Mouse (Mus musculus) lung, postnatal 0 days (tissue): ENCODE measurements around the gene Ercc6l2. TPM values are rescaled to one million over a fixed set of nuclear protein-coding genes. Genes with fewer than 3 reads are reported as not detected.

ENCODE experiments used
- ATAC-seq: fragments of 200-750 bp; cut with Nextera tagmentation; 2 replicates; pipeline ENCODE4 v1.8.0; 2017; ENCODE audit warnings: moderate library complexity
- DNase-seq: peaks from one replicate; pipeline ENCODE4 v3.0.0-alpha.2; 2016; ENCODE audit warnings: low spot score
- H3K27ac ChIP-seq: fragments of 300-500 bp; sonication (generic); 2 replicates; pipeline ENCODE4 v1.5.1; 2014; ENCODE audit warnings: antibody characterized with exemption, mild to moderate bottlenecking, low read length, mixed read lengths
- H3K27me3 ChIP-seq: fragments of 300-500 bp; sonication (generic); replicated peaks from 2 replicates; pipeline ENCODE4 v1.6.1; 2014; ENCODE audit warnings: low read length, mixed read lengths; ENCODE audit not compliant: insufficient read depth
- H3K36me3 ChIP-seq: fragments of 300-500 bp; sonication (generic); 2 replicates; pipeline ENCODE4 v1.6.1; 2014; ENCODE audit warnings: low read length, mixed read lengths; ENCODE audit not compliant: insufficient read depth
- H3K4me1 ChIP-seq: fragments of 300-500 bp; sonication (generic); 2 replicates; pipeline ENCODE4 v1.6.1; 2014; ENCODE audit warnings: antibody characterized with exemption, low read depth, low read length, mixed read lengths; ENCODE audit not compliant: insufficient read depth
- H3K4me2 ChIP-seq: fragments of 300-500 bp; sonication (generic); replicated peaks from 2 replicates; pipeline ENCODE4 v1.6.1; 2014; ENCODE audit warnings: low read depth, mild to moderate bottlenecking, low read length, moderate library complexity, mixed read lengths
- H3K4me3 ChIP-seq: fragments of 300-500 bp; sonication (generic); 2 replicates; pipeline ENCODE4 v1.5.1; 2014; ENCODE audit warnings: low read depth, low read length
- H3K9ac ChIP-seq: fragments of 300-500 bp; sonication (generic); replicated peaks from 2 replicates; pipeline ENCODE4 v1.6.1; 2014; ENCODE audit warnings: low read depth, mild to moderate bottlenecking
- H3K9me3 ChIP-seq: fragments of 300-500 bp; sonication (generic); 2 replicates; pipeline ENCODE4 v1.6.1; 2016; ENCODE audit warnings: low read length, mixed read lengths
- CTCF ChIP-seq: IDR thresholded peaks from 2 replicates; pipeline ENCODE4 v1.5.1; 2016; ENCODE audit warnings: antibody characterized with exemption, mild to moderate bottlenecking
- EP300 ChIP-seq: IDR thresholded peaks from 2 replicates; pipeline ENCODE4 v1.6.1; 2016; ENCODE audit warnings: antibody characterized with exemption, mild to moderate bottlenecking, control low read depth
- WGBS: fragments of 180-500 bp; shearing (Covaris S2); extraction: QIAGEN DNeasy Blood & Tissue Kit; methylation state at CpG from one replicate; pipeline ENCODE4 v1.1.7; 2014; 5-methylcytosine and 5-hydroxymethylcytosine counted together
- polyA plus RNA-seq: library from polyadenylated mRNA; unstranded; fragments of >200 nt; fragmentation: Nextera tagmentation; extraction: Ambion mirVana; gene quantifications from 2 replicates; pipeline ENCODE4 v1.2.1, GENCODE M21; 2015

Gene Ercc6l2
- polyA plus RNA-seq, 1 experiment from 2014 or later, result 11.1 TPM

DNA sequence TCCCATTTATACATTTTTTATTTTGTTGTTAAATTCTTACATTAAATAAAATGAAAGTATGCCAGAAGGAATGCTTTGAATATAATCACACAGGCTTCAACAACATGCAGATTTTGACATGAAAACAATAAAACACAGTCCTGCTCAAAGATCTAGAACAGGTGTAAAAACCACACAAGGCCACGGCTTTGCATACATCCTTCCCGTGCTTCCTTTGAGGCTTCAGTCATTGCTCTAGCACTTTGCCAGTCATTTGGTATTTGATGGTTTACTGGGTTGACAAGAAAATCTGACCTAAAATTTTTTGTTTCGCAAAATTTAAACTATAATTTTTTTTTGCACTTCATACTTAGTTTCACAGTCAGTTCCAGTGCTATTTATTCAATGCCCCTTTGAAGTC lies 7.1 kb upstream of the Ercc6l2 start:
- H3K4me1 ChIP-seq, result no peaks in the 10 kb centered on the region
- no peak for ATAC-seq
- TF ChIP-seq CTCF (no peak), EP300 (no peak)
- no peak overlapping the region for H3K4me2 ChIP-seq
- no peak overlapping the region for H3K4me3 ChIP-seq
- H3K27ac ChIP-seq, result no peak overlapping the region
- 75% methylated on average over 3 of the region's 3 CpGs for WGBS
- no peaks in the 10 kb centered on the region for H3K36me3 ChIP-seq
- no peaks in the 10 kb centered on the region for H3K27me3 ChIP-seq
- DNase-seq, result no peak
- no peaks in the 10 kb centered on the region for H3K9me3 ChIP-seq
- H3K9ac ChIP-seq, result no peak overlapping the region

DNA sequence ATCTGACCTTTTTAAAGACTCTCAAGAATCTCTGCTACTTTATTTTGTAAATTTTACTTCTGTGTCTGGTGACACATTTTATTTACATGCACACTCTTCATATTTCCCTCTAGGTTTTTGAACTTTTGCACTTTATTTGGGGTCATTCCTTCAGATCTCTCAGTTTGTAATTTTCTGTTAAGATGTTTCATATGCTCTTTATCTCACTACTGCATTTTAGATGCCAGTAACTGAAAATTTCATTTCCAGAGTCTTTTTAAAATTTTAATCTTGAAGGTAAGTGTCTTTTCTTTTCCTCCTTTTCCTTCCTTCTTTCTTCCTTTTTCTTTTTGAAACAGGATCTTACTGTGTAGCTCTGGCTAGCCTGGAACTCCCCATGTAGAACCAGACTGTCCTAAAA lies 3.6 kb upstream of the Ercc6l2 start:
- H3K36me3 ChIP-seq, result no peaks in the 10 kb centered on the region
- TF ChIP-seq EP300, result no peak
- no peak overlapping the region for H3K4me3 ChIP-seq
- H3K4me1 ChIP-seq, result no peaks in the 10 kb centered on the region; the same call in 1 of the 2 replicates
- H3K27me3 ChIP-seq, result no peaks in the 10 kb centered on the region
- DNase-seq (no peak), ATAC-seq (no peak)
- no peak overlapping the region for H3K9ac ChIP-seq
- H3K27ac ChIP-seq, result no peak overlapping the region
- H3K9me3 ChIP-seq, result no peaks in the 10 kb centered on the region
- H3K4me2 ChIP-seq, result no peak overlapping the region

DNA sequence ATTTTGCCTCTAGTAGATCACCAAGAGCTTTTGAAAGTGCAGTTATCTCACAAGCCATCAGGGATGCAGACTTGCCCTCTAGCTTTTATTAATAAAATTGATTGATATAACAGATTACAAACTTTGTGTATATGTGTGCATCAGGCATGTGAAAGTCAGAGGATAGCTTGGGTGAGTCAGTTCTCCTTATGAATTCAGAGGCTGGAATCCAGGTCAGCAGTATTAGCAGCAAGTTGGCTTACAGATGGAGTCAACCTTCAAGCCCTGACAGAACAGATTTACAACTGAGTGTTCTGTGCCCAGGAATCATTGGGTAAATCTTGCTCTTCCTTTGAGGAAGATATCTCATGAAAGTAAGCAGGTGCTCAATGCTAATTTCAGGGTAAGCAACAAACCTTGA lies 891 bp downstream of the Ercc6l2 start:
- TF ChIP-seq EP300, result no peak
- H3K4me3 ChIP-seq, result peak overlapping the region; percentile 63
- H3K9ac ChIP-seq, result 0 out of 2 replicates have a peak overlapping the region, but pooled peaks have one; percentile 54
- no peaks in the 10 kb centered on the region for H3K9me3 ChIP-seq
- no peaks in the 10 kb centered on the region; the same call in 1 of the 2 replicates for H3K4me1 ChIP-seq
- H3K4me2 ChIP-seq, result peak overlapping the region; percentile 65
- no peak overlapping the region for H3K27ac ChIP-seq
- no peaks in the 10 kb centered on the region for H3K36me3 ChIP-seq
- DNase-seq (peak; percentile 11), ATAC-seq (no peak)
- no peaks in the 10 kb centered on the region for H3K27me3 ChIP-seq

DNA sequence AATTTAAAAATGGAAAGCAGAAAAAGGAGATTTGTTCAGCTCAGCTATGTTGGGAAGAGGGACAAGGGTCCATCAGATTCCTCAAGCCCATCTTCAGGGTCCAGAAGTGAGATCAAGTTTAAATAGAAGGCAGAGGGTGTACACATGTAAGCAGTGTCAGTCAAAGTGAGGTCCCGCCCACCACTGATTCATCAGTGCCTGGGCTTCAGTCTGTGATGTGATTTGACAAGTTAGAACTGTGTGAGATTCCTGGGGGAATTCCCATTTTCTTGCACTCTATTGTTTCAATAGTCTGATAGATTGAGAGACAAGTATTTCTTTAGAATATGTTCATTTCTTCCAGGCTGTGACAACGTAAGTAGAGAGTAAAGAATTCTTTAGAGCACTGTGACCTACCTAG lies 30.7 kb downstream of the Ercc6l2 start:
- Histone ChIP-seq H3K9ac (no peak overlapping the region), H3K4me2 (no peak overlapping the region), H3K27ac (no peak overlapping the region), H3K9me3 (no peaks in the 10 kb centered on the region), H3K36me3 (no peaks in the 10 kb centered on the region), H3K27me3 (no peaks in the 10 kb centered on the region), H3K4me1 (no peaks in the 10 kb centered on the region), H3K4me3 (no peak overlapping the region)
- ATAC-seq (no peak), DNase-seq (no peak)
- WGBS, result 98% methylated on average over 2 of the region's 2 CpGs
- TF ChIP-seq EP300 (no peak), CTCF (no peak)

DNA sequence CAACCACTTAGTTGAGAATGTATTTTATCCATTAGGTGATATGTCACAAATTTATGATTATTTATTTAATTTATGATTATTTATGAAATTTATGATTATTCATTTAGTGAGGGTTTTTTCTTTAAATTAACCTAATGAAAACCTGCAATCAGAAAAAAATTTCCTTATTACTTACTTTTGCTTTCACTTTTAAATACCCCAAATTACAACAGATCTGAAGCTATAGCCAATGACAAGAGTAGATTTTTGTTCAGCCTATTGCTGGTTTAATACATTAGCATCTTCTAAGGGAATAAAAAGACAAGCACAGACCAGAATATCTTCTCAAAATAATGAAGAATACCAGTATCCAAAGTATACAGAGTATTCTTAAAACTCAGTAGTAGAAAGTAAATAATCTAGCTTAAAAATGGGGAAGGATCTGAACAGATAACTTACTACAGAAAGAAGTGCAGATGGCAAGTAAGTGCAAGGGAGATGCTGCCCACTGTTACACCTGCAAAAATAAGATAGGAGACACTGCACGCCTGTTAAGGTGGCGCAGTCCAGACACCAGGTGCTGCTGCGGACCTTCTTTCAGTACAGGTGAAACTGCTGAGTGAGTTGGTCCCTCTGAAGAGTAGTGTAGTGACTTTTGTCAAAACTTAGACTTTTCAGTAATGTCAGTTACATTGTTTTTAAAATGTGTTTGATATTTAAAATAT lies 35.4 kb downstream of the Ercc6l2 start:
- Histone ChIP-seq H3K27ac (no peak overlapping the region), H3K9ac (no peak overlapping the region), H3K9me3 (no peaks in the 10 kb centered on the region), H3K27me3 (no peaks in the 10 kb centered on the region), H3K4me1 (no peaks in the 10 kb centered on the region), H3K4me2 (no peak overlapping the region), H3K4me3 (no peak overlapping the region), H3K36me3 (no peaks in the 10 kb centered on the region)
- ATAC-seq (no peak), DNase-seq (no peak)
- TF ChIP-seq EP300 (no peak), CTCF (no peak)
- WGBS, result 94% methylated on average over 3 of the region's 3 CpGs

DNA sequence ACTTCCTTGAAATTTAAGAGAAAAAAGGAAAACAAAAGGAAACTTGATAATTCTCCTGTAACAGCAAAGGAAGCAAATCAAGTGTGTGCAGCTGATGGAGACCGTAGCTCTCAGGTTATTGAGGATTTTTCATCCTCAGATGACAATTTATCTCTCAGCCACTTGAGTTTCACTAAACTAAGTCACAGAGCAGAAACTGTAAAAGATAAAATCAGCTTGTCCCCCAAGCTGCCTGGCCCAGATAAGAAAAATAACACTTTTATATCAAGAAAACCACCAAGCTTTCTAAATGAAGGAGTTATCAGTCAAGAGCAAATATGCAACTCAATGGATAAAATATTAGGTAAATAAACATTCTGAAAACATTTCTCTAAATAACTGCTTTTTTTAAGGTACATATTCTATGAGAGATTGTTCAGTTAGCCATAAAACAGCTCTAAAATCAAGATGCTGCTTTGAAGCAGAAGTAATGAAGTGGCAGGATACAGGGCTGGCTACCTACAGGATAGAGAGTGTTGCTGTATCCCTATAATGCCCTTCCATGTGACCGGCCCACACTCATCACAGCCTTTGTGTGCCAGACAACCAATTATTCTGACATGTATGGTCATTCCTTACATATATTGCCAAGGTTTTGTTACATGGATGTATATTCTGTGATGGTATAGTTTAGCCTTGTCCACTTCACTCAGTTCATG lies 57.7 kb downstream of the Ercc6l2 start:
- TF ChIP-seq EP300 (no peak), CTCF (no peak)
- Histone ChIP-seq H3K36me3 (peaks cover 5% of the 10 kb centered on the region), H3K4me3 (no peak overlapping the region), H3K9me3 (no peaks in the 10 kb centered on the region), H3K27ac (no peak overlapping the region), H3K4me2 (no peak overlapping the region), H3K9ac (no peak overlapping the region), H3K27me3 (no peaks in the 10 kb centered on the region), H3K4me1 (no peaks in the 10 kb centered on the region)
- no peak for DNase-seq
- no peak for ATAC-seq
- 88% methylated on average over 2 of the region's 2 CpGs for WGBS
